Mouse (Mus musculus): ENCODE data around the gene Hspb1. TPM values are rescaled to one million over a fixed set of nuclear protein-coding genes. Genes with fewer than 3 reads are reported as not detected.

Hspb1 gene
- polyA plus RNA-seq, 1 experiment: 0.79 TPM

GRCm38 (mm10) chr5:135879449-135880158 lies 8.1 kb upstream of the Hspb1 start:
- Histone ChIP-seq H3K9me3 (no peaks in the 10 kb centered on the region), H3K4me1 (peaks cover 28% of the 10 kb centered on the region), H3K36me3 (replicated peaks; ENCODE audit: low read length) (no peaks in the 10 kb centered on the region), H3K4me3 (replicated peaks) (peak overlapping the region; percentile 48), H3K27me3 (replicated peaks) (peaks cover 30% of the 10 kb centered on the region)
- TF ChIP-seq FLI1 (IDR thresholded peaks at IDR 0.05; ENCODE audit: low read length) (no peak), GATA1 (IDR thresholded peaks at IDR 0.05; ENCODE audit: borderline replicate concordance, low read length) (no peak)

GRCm38 (mm10) chr5:135884641-135885040 lies 3.1 kb upstream of the Hspb1 start:
- H3K4me1 ChIP-seq: peaks cover 18% of the 10 kb centered on the region
- no peak for TF ChIP-seq FLI1 (IDR thresholded peaks at IDR 0.05; ENCODE audit: low read length)
- no peak for TF ChIP-seq GATA1 (IDR thresholded peaks at IDR 0.05; ENCODE audit: borderline replicate concordance, low read length)
- peaks cover 56% of the 10 kb centered on the region for H3K27me3 ChIP-seq (replicated peaks)

GRCm38 (mm10) chr5:135888405-135889215 lies 891 bp downstream of the Hspb1 start:
- H3K9me3 ChIP-seq: peaks cover 4% of the 10 kb centered on the region; the same call in 1 of the 2 replicates
- H3K36me3 ChIP-seq (replicated peaks; ENCODE audit: low read length): no peaks in the 10 kb centered on the region
- peaks cover 68% of the 10 kb centered on the region for H3K27me3 ChIP-seq (replicated peaks)
- peaks cover 19% of the 10 kb centered on the region for H3K4me1 ChIP-seq
- TF ChIP-seq FLI1 (IDR thresholded peaks at IDR 0.05; ENCODE audit: low read length) (no peak), GATA1 (IDR thresholded peaks at IDR 0.05; ENCODE audit: borderline replicate concordance, low read length) (no peak)
- peak overlapping the region; percentile 56 for H3K4me3 ChIP-seq (replicated peaks)

More at GRCm38 (mm10) chr5:135884641-135885040, 3.1 kb upstream of the Hspb1 start:
- peaks cover 4% of the 10 kb centered on the region; the same call in 1 of the 2 replicates for H3K9me3 ChIP-seq
- no peaks in the 10 kb centered on the region for H3K36me3 ChIP-seq (replicated peaks; ENCODE audit: low read length)
- no peak overlapping the region for H3K4me3 ChIP-seq (replicated peaks)

GRCm38 (mm10) chr5:135890323-135890722 lies 2.6 kb downstream of the Hspb1 start:
- Histone ChIP-seq H3K4me1 (peaks cover 25% of the 10 kb centered on the region), H3K27me3 (replicated peaks) (peaks cover 63% of the 10 kb centered on the region), H3K9me3 (peaks cover 4% of the 10 kb centered on the region; the same call in 1 of the 2 replicates), H3K36me3 (replicated peaks; ENCODE audit: low read length) (no peaks in the 10 kb centered on the region), H3K4me3 (replicated peaks) (no peak overlapping the region)
- TF ChIP-seq GATA1 (IDR thresholded peaks at IDR 0.05; ENCODE audit: borderline replicate concordance, low read length) (no peak), FLI1 (IDR thresholded peaks at IDR 0.05; ENCODE audit: low read length) (no peak)

GRCm38 (mm10) chr5:135890920-135891319 lies 3.2 kb downstream of the Hspb1 start:
- peaks cover 58% of the 10 kb centered on the region for H3K27me3 ChIP-seq (replicated peaks)
- peaks cover 4% of the 10 kb centered on the region; the same call in 1 of the 2 replicates for H3K9me3 ChIP-seq
- H3K4me1 ChIP-seq: peaks cover 25% of the 10 kb centered on the region
- no peak overlapping the region for H3K4me3 ChIP-seq (replicated peaks)
- TF ChIP-seq GATA1 (IDR thresholded peaks at IDR 0.05; ENCODE audit: borderline replicate concordance, low read length) (no peak), FLI1 (IDR thresholded peaks at IDR 0.05; ENCODE audit: low read length) (no peak)
- H3K36me3 ChIP-seq (replicated peaks; ENCODE audit: low read length): no peaks in the 10 kb centered on the region

GRCm38 (mm10) chr5:135892589-135893351 lies 5.1 kb downstream of the Hspb1 start:
- peaks cover 20% of the 10 kb centered on the region for H3K4me1 ChIP-seq
- no peak for TF ChIP-seq GATA1 (IDR thresholded peaks at IDR 0.05; ENCODE audit: borderline replicate concordance, low read length)
- TF ChIP-seq FLI1 (IDR thresholded peaks at IDR 0.05; ENCODE audit: low read length): no peak
- peaks cover 52% of the 10 kb centered on the region for H3K27me3 ChIP-seq (replicated peaks)
- H3K4me3 ChIP-seq (replicated peaks): no peak overlapping the region
- H3K36me3 ChIP-seq (replicated peaks; ENCODE audit: low read length): no peaks in the 10 kb centered on the region
- no peaks in the 10 kb centered on the region for H3K9me3 ChIP-seq

GRCm38 (mm10) chr5:135894958-135895357 lies 7.2 kb downstream of the Hspb1 start:
- Histone ChIP-seq H3K4me3 (replicated peaks) (no peak overlapping the region), H3K36me3 (replicated peaks; ENCODE audit: low read length) (no peaks in the 10 kb centered on the region), H3K27me3 (replicated peaks) (peaks cover 35% of the 10 kb centered on the region), H3K9me3 (no peaks in the 10 kb centered on the region), H3K4me1 (peaks cover 28% of the 10 kb centered on the region)
- no peak for TF ChIP-seq FLI1 (IDR thresholded peaks at IDR 0.05; ENCODE audit: low read length)
- TF ChIP-seq GATA1 (IDR thresholded peaks at IDR 0.05; ENCODE audit: borderline replicate concordance, low read length): no peak

- TF ChIP-seq GATA1 (IDR thresholded peaks at IDR 0.05; ENCODE audit: borderline replicate concordance, low read length) (no peak), FLI1 (IDR thresholded peaks at IDR 0.05; ENCODE audit: low read length) (no peak)
- Histone ChIP-seq H3K4me3 (replicated peaks) (no peak overlapping the region), H3K36me3 (replicated peaks; ENCODE audit: low read length) (peaks cover 4% of the 10 kb centered on the region), H3K4me1 (peaks cover 21% of the 10 kb centered on the region), H3K27me3 (replicated peaks) (peaks cover 9% of the 10 kb centered on the region), H3K9me3 (no peaks in the 10 kb centered on the region)
Observed at GRCm38 (mm10) chr5:135898028-135898427, 10.3 kb downstream of the Hspb1 start.

GRCm38 (mm10) chr5:135898995-135899394 lies 11.3 kb downstream of the Hspb1 start:
- Histone ChIP-seq H3K36me3 (replicated peaks; ENCODE audit: low read length) (peaks cover 9% of the 10 kb centered on the region), H3K4me1 (peaks cover 25% of the 10 kb centered on the region), H3K4me3 (replicated peaks) (no peak overlapping the region), H3K9me3 (no peaks in the 10 kb centered on the region), H3K27me3 (replicated peaks) (peaks cover 4% of the 10 kb centered on the region)
- TF ChIP-seq GATA1 (IDR thresholded peaks at IDR 0.05; ENCODE audit: borderline replicate concordance, low read length) (no peak), FLI1 (IDR thresholded peaks at IDR 0.05; ENCODE audit: low read length) (no peak)

All from megakaryocyte, embryonic 14.5 days (primary cell).